Mouse (Mus musculus) hindbrain, embryonic 10.5 days (tissue): Measurements from ENCODE around the gene Atg10. TPM values are rescaled to one million over a fixed set of nuclear protein-coding genes. Genes with fewer than 3 reads are reported as not detected.

Experiments
- DNase-seq: peaks from one replicate; pipeline ENCODE4 v3.0.0-alpha.2; 2017; ENCODE audit warnings: low spot score
- H3K27ac ChIP-seq: fragments of 300-500 bp; sonication (generic); 2 replicates; pipeline ENCODE4 v1.5.1; 2016; ENCODE audit warnings: mild to moderate bottlenecking, moderate library complexity
- H3K27me3 ChIP-seq: fragments of 300-500 bp; sonication (generic); 2 replicates; pipeline ENCODE4 v1.6.1; 2016; ENCODE audit warnings: mild to moderate bottlenecking; ENCODE audit not compliant: poor library complexity, insufficient read depth, severe bottlenecking
- H3K36me3 ChIP-seq: fragments of 300-500 bp; sonication (generic); 2 replicates; pipeline ENCODE4 v1.6.1; 2016; ENCODE audit warnings: mild to moderate bottlenecking, moderate library complexity
- H3K4me1 ChIP-seq: fragments of 300-500 bp; sonication (generic); replicated peaks from 2 replicates; pipeline ENCODE4 v1.6.1; 2016; ENCODE audit warnings: mild to moderate bottlenecking
- H3K4me3 ChIP-seq: fragments of 300-500 bp; sonication (generic); 2 replicates; pipeline ENCODE4 v1.5.1; 2016; ENCODE audit warnings: mild to moderate bottlenecking, moderate library complexity
- H3K9me3 ChIP-seq: fragments of 300-500 bp; sonication (generic); 2 replicates; pipeline ENCODE4 v1.6.1; 2016; ENCODE audit warnings: mild to moderate bottlenecking, moderate library complexity
- WGBS: fragments of 180-500 bp; shearing (Covaris S2); methylation state at CpG from one replicate; pipeline ENCODE4 v1.1.7; 2016; 5-methylcytosine and 5-hydroxymethylcytosine counted together
- polyA plus RNA-seq: library from polyadenylated mRNA; unstranded; fragments of >200 nt; fragmentation: Nextera tagmentation; extraction: Ambion mirVana; gene quantifications from 2 replicates; pipeline ENCODE4 v1.2.1, GENCODE M21; 2016

Atg10 gene
- polyA plus RNA-seq, 1 experiment from 2014 or later, result 10.8 TPM

- H3K4me1 ChIP-seq, result no peaks in the 10 kb centered on the region
- no peaks in the 10 kb centered on the region for H3K36me3 ChIP-seq
- H3K4me3 ChIP-seq, result no peak overlapping the region
- H3K27ac ChIP-seq, result no peak overlapping the region
- no peaks in the 10 kb centered on the region for H3K9me3 ChIP-seq
- no peaks in the 10 kb centered on the region for H3K27me3 ChIP-seq
- no peak for DNase-seq
- WGBS, result 86% methylated on average over 3 of the region's 3 CpGs
Observed at GRCm38 (mm10) chr13:91038034-91038433, 185.7 kb downstream of the Atg10 start.

GRCm38 (mm10) chr13:91037405-91037804 is 186.4 kb downstream of the Atg10 start:
- 90% methylated on average over 6 of the region's 6 CpGs for WGBS

DNA sequence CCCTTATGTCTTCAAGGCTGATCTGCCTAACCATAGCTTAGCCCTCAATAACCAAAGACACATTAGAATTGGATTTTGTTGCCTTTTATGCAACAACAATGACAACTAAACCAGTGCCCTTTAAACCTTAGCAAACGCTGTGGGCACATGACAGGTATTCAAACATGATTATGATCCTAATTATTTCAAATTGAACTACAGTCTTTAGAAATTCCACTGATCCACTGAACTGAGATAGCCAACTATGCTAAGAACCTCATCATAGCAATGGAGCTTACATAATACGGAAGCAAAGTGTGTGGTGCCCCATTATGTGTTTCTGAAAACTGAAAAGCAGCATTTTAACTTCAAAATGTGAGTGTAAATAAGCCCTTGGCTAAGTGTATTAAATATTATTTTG is 191.9 kb downstream of the Atg10 start:
- no peak for DNase-seq
- WGBS, result 85% methylated on average over 2 of the region's 2 CpGs
- no peak overlapping the region for H3K4me3 ChIP-seq
- H3K9me3 ChIP-seq, result no peaks in the 10 kb centered on the region
- H3K4me1 ChIP-seq, result no peaks in the 10 kb centered on the region
- no peak overlapping the region for H3K27ac ChIP-seq
- no peaks in the 10 kb centered on the region for H3K36me3 ChIP-seq
- no peaks in the 10 kb centered on the region for H3K27me3 ChIP-seq

More at GRCm38 (mm10) chr13:91037405-91037804, 186.4 kb downstream of the Atg10 start:
- H3K4me3 ChIP-seq, result no peak overlapping the region
- no peaks in the 10 kb centered on the region for H3K9me3 ChIP-seq
- no peaks in the 10 kb centered on the region for H3K27me3 ChIP-seq
- no peak overlapping the region for H3K27ac ChIP-seq
- DNase-seq, result no peak
- no peaks in the 10 kb centered on the region for H3K4me1 ChIP-seq
- no peaks in the 10 kb centered on the region for H3K36me3 ChIP-seq

GRCm38 (mm10) chr13:91023447-91023846 is 200.3 kb downstream of the Atg10 start:
- H3K36me3 ChIP-seq, result no peaks in the 10 kb centered on the region
- no peaks in the 10 kb centered on the region for H3K9me3 ChIP-seq
- no peaks in the 10 kb centered on the region for H3K4me1 ChIP-seq
- 90% methylated on average over 9 of the region's 9 CpGs for WGBS
- no peak overlapping the region for H3K27ac ChIP-seq
- DNase-seq, result no peak
- H3K4me3 ChIP-seq, result no peak overlapping the region
- H3K27me3 ChIP-seq, result no peaks in the 10 kb centered on the region

DNA sequence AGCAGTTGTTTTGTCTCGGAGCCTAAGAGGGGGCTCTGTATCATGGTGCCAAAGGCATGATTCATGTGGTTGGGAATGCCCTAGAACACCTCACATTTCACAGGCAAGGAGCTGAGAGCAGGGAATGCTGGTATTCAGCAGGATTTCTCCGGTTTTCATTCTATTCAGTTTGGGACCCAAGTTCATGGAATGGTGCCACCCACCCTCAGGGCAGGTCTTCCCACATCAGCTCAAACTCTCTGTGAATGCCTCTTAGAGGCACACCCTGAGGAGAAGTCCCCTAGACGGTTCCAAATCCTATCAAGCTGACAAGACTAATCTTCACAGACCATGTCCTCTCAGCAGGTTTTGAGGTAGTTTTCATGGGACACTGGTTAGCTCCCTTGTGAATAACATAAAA is 211.9 kb downstream of the Atg10 start:
- H3K4me1 ChIP-seq, result no peaks in the 10 kb centered on the region
- H3K27me3 ChIP-seq, result no peaks in the 10 kb centered on the region
- no peaks in the 10 kb centered on the region for H3K9me3 ChIP-seq
- no peaks in the 10 kb centered on the region for H3K36me3 ChIP-seq
- WGBS, result 63% methylated on average over 3 of the region's 3 CpGs
- no peak overlapping the region for H3K27ac ChIP-seq
- H3K4me3 ChIP-seq, result no peak overlapping the region
- no peak for DNase-seq

DNA sequence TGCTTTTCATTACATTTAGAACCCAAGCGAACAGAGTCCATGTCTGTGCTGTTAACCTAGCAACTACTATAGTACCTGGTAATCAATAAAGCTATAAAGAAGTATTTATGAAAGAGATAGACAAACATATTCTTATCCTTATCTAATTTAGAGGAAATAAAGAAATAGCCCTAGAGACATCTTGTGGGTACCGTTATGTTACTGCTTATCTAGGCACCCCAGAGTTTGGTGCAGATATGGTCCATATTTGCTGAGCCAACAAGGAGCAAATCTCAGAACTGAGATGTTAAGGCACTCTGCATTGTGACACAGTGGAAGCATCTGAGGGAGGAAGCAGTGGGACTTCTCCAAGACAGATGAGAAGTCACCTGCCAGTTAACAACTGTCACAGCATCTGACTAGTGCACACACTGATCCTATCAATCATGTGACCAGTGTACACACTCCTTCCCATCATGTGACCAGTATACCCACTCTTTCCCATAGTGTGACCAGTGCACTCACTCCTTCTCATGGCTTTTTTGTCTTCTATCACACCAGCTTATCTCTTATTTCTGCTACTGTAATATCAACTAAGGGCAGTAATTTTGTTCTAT is 228.6 kb downstream of the Atg10 start:
- Histone ChIP-seq H3K4me1 (no peaks in the 10 kb centered on the region), H3K4me3 (no peak overlapping the region), H3K9me3 (no peaks in the 10 kb centered on the region), H3K27ac (no peak overlapping the region), H3K36me3 (no peaks in the 10 kb centered on the region), H3K27me3 (no peaks in the 10 kb centered on the region)
- DNase-seq, result no peak
- 92% methylated on average over 2 of the region's 2 CpGs for WGBS

GRCm38 (mm10) chr13:90993602-90994001 is 230.2 kb downstream of the Atg10 start:
- H3K27ac ChIP-seq, result 0 out of 2 replicates have a peak overlapping the region, but pooled peaks have one; percentile 40
- no peaks in the 10 kb centered on the region for H3K4me1 ChIP-seq
- DNase-seq, result no peak
- no peaks in the 10 kb centered on the region for H3K9me3 ChIP-seq
- H3K4me3 ChIP-seq, result no peak overlapping the region
- H3K36me3 ChIP-seq, result no peaks in the 10 kb centered on the region
- WGBS, result 85% methylated on average over 13 of the region's 13 CpGs
- no peaks in the 10 kb centered on the region for H3K27me3 ChIP-seq

DNA sequence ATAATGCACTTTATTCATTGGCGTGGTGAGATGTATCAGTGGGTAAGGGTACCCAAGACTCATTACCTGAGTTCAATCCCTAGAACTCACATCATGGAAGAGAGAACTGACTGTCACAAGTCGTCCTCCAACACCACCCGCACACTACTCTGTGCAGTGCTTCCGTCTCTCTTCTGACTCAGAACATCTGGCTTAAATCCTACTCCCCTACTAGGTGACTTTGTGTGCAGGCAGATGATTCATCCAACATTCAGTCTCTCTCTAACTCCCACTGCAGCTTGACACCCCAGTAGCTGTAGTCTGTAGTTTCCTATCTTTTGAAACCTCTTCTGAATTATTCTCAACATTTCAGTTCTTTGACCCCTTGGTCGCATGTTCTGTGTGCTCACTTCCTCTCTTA is 230.8 kb downstream of the Atg10 start:
- Histone ChIP-seq H3K27ac (no peak overlapping the region), H3K27me3 (no peaks in the 10 kb centered on the region), H3K4me3 (no peak overlapping the region), H3K36me3 (no peaks in the 10 kb centered on the region), H3K9me3 (no peaks in the 10 kb centered on the region), H3K4me1 (no peaks in the 10 kb centered on the region)
- WGBS, result 90% methylated on average over 5 of the region's 5 CpGs
- no peak for DNase-seq

DNA sequence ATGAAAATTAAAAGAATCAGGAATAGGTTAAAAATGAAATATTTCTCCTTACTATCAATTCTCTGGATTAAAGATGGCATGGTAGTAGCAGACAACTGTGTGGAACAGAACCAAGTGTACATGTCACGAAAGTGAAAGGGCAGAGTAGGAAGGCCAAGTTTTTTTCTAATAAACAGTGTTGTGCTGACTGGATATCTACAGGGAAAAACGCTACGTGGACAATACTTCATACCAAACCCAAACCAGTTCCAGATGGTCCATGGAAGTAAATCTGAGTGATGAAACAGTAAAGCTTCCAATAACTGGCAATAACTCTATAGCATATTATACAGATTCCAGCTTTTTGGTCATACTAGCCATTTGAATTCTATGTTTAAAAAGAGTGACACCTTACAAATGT is 235.5 kb downstream of the Atg10 start:
- WGBS, result 86% methylated on average over 3 of the region's 3 CpGs
- H3K27me3 ChIP-seq, result no peaks in the 10 kb centered on the region
- H3K27ac ChIP-seq, result no peak overlapping the region
- no peak for DNase-seq
- no peaks in the 10 kb centered on the region for H3K9me3 ChIP-seq
- no peaks in the 10 kb centered on the region for H3K36me3 ChIP-seq
- H3K4me3 ChIP-seq, result no peak overlapping the region
- no peaks in the 10 kb centered on the region for H3K4me1 ChIP-seq

GRCm38 (mm10) chr13:90985417-90985816 is 238.4 kb downstream of the Atg10 start:
- no peaks in the 10 kb centered on the region for H3K27me3 ChIP-seq
- no peak overlapping the region for H3K27ac ChIP-seq
- no peaks in the 10 kb centered on the region for H3K9me3 ChIP-seq
- H3K4me3 ChIP-seq, result no peak overlapping the region
- DNase-seq, result no peak
- H3K4me1 ChIP-seq, result no peaks in the 10 kb centered on the region
- no peaks in the 10 kb centered on the region for H3K36me3 ChIP-seq
- 85% methylated on average over 3 of the region's 3 CpGs for WGBS

DNA sequence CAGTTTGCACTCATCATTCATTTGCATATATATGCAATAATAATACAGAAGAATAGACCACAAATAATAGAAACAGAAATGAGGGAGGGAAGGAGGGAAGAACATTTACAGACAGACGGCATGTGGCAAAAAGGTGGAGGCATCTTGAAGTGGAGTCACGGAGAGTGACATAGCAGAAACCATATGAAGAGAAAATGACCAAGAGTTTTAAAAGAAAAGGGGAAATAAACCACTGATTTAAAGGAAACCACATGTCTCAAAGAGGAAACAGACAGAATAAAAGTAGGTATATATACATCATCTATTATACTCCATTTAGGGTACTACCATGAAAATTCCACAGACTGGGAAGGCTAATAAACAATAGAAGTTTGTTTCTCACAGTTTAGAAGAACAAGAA is 239.7 kb downstream of the Atg10 start:
- 90% methylated on average over 2 of the region's 2 CpGs for WGBS
- Histone ChIP-seq H3K4me3 (no peak overlapping the region), H3K27ac (no peak overlapping the region), H3K27me3 (no peaks in the 10 kb centered on the region), H3K4me1 (no peaks in the 10 kb centered on the region), H3K36me3 (no peaks in the 10 kb centered on the region), H3K9me3 (no peaks in the 10 kb centered on the region)
- DNase-seq, result no peak

- WGBS, result 87% methylated on average over 1 of the region's 1 CpGs
- H3K9me3 ChIP-seq, result no peaks in the 10 kb centered on the region
- no peaks in the 10 kb centered on the region for H3K36me3 ChIP-seq
- H3K4me3 ChIP-seq, result no peak overlapping the region
- H3K4me1 ChIP-seq, result no peaks in the 10 kb centered on the region
- no peak overlapping the region for H3K27ac ChIP-seq
- H3K27me3 ChIP-seq, result no peaks in the 10 kb centered on the region
- DNase-seq, result no peak
Observed at GRCm38 (mm10) chr13:90981798-90982197, 242.0 kb downstream of the Atg10 start.

DNA sequence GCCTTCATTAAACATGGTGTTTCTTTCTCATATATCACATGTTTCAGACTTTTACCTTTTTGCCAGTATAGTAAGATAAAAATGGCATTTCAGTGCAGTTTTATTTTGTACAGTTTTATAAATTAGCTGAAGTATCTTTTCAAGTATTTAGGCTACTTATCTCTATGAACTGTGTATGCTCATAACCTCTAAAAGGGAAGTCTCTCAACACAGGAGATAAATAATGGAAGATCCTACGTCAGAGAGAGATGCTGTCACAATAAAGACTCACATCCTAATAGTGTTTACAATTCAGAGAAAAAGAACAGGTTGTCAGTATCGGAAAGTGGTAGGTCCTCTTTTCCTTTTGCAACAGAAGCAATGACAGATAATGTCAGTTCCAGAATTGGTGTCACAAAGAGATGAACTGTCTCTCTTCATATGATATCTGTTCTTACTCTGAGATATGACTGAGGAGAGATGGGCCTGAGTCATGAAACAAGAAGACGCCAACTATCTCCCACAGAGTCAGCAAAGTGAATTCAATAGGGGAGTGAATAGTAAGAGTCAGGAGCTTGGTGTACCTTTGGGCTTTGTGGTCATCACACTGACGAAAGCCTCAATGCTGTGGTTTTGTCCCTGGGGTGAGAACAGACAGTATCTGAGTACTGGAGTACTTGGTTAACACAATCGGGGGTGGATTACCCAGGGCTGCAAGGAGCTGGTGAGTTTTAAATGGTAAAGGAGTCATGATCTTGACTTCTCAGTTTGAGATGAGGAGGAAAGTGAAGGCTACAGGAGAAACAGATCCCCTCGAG is 242.7 kb downstream of the Atg10 start:
- no peak overlapping the region for H3K4me3 ChIP-seq
- no peaks in the 10 kb centered on the region for H3K4me1 ChIP-seq
- no peak for DNase-seq
- no peak overlapping the region for H3K27ac ChIP-seq
- no peaks in the 10 kb centered on the region for H3K9me3 ChIP-seq
- WGBS, result 88% methylated on average over 6 of the region's 6 CpGs
- no peaks in the 10 kb centered on the region for H3K27me3 ChIP-seq
- no peaks in the 10 kb centered on the region for H3K36me3 ChIP-seq
